Mouse (Mus musculus): ENCODE measurements around the gene Wfdc12.

The Wfdc12 gene

GRCm38 (mm10) chr2:164190576-164190975 lies at the start of gene Wfdc12:
TSS of gene Wfdc12 (minus strand) at chr2:164190608.
- DNase-seq, result no peak

GRCm38 (mm10) chr2:164238366-164238765 lies 48.0 kb upstream of the Wfdc12 start, which contains the start of gene Svs2:
TSS of gene Svs2 (minus strand) at chr2:164238466.
- DNase-seq, result no peak

- DNase-seq, result no peak
Observed at GRCm38 (mm10) chr2:164232671-164233070, 42.3 kb upstream of the Wfdc12 start.

- DNase-seq, result no peak
Observed at GRCm38 (mm10) chr2:164228361-164229070, 38.1 kb upstream of the Wfdc12 start.

DNA sequence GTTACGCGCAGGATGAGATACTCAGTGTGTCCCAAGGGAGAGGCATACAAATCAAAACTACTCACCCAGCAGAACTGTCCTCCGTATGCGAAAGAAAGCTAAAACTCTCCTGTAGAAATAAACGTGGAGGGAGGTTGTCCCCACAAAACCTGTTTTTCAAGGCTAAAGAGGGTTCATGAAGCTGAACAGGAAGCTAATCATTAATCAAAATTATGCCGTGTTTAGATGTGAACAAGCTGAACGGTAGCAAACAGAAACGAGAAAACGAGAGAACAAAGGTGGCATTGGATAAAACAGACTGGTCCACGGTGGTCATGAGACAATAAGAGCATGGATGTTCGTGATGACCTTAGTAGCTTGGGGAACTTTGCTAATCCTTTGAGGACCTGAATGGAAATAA lies 31.1 kb upstream of the Wfdc12 start, which contains the start of gene Wfdc15b:
TSS of gene Wfdc15b (minus strand) at position 139 of the 400 bp plus-strand sequence.
- DNase-seq, result peak in 1 of 2 experiments; percentile 52

- DNase-seq, result no peak
Observed at GRCm38 (mm10) chr2:164219295-164219694, 28.9 kb upstream of the Wfdc12 start.

DNA sequence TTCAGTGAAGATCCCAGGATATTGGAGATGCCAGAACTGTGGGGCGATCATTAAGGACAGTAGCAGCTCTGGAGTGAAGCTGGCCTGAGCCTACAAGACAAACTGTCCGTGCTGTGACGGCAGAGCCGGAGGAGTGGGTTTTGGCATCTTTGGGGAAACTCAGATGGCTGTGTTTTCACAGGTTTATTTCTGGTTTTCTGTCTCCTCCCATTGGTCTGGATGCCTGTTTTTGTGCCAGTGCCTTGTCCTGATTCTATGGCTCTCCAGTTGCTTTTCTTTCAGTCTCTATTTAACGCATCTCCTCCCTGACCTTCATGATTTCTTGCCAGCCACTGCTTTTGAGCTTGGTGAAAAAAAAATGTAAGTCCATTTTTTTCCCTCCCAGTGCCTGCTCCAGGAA lies 22.3 kb upstream of the Wfdc12 start:
- no peak for DNase-seq

- no peak for DNase-seq
Observed at GRCm38 (mm10) chr2:164210892-164211291, 20.5 kb upstream of the Wfdc12 start.

GRCm38 (mm10) chr2:164206676-164207075 lies 16.3 kb upstream of the Wfdc12 start:
- no peak for DNase-seq

DNA sequence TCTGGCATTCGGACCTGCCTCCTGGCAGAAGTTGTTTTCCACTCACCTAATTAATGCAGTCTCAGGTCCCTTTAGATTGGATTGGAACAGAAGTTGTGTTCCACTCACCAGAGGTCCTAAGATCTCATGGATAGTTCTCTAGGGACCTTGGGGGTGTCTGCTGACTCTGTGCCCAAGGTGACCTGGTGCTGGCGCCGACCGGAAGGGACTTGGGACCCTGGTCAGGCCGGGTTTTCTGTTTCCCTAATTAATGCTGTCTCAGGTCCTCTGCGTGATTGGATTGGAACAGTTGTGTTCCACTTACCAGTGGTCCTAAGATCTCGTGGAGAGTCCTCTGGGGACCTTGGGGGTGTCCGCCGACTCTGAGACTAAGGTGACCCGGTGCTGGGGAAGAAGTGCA lies 15.6 kb upstream of the Wfdc12 start:
- peak; percentile 46 to 83 for DNase-seq

- no peak for DNase-seq
Observed at GRCm38 (mm10) chr2:164199626-164200327, 9.4 kb upstream of the Wfdc12 start, which contains the start of gene Wfdc15a. TSS of gene Wfdc15a (minus strand) at chr2:164200130.

DNA sequence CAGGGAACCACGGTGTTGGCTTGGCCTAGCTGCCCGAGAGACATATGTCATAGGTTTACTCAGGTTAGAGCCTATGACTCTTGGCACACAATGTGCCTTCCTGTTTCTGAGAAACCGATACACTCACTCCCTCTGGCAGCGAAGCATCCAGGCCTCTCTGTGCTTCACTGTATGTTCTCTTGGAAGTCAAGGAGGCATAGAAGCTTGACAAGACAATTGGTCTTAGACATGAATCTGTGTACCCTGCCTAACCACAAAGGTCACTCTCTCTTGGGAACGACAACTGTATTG lies 6.2 kb upstream of the Wfdc12 start:
- DNase-seq, result no peak

GRCm38 (mm10) chr2:164195971-164196699 lies 5.7 kb upstream of the Wfdc12 start:
- no peak for DNase-seq

GRCm38 (mm10) chr2:164194959-164195630 lies 4.7 kb upstream of the Wfdc12 start:
- no peak for DNase-seq

DNA sequence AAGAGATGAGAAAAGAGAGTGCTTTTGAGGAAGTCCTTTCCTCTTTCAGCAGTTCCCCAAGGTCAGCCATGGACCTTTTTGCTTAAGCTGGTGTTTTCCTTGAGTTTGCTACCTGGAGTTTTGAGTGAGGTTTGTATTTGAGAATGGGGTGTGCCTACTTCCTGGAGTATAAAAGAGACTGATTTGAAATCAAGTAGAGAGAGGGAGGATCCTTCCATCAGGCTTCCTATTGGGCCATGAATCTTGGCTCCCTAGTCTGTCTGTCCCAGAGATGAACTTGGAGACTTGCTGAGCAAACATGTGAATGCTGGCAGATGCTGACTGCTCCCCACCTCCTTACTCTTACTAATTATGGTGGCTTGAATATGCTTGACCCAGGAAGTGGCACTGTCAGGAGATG lies 1.9 kb upstream of the Wfdc12 start:
- DNase-seq, result no peak

- no peak for DNase-seq
Observed at GRCm38 (mm10) chr2:164188722-164189121, 1.7 kb downstream of the Wfdc12 start.

DNA sequence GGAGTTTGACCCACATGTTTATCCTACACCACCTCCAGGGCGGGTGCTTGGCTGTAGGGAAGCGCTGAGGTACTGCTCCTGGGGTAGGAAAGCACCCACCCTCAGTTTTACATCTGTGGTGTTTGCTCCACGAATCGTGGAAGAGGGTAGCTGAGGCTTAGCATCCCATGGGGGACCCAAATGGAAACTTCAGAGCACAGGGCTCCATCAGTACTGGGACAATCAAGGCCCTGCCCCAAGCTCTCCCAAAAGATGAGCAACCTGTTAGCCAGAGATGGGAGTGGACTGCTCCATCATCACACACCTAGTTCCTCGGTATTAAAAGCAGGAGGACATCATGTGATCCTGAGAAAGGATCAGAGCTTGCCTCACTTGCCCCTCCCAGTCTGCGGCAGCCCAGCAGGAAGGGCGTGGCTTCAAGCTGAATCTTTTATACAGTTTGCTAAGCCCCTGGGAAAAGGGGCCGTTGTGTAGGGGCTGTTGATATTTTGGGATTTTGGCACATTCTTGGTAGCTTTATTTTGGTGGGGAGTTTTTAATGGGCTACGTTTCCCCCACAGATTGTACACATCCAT lies 6.2 kb downstream of the Wfdc12 start:
- DNase-seq, result no peak

DNA sequence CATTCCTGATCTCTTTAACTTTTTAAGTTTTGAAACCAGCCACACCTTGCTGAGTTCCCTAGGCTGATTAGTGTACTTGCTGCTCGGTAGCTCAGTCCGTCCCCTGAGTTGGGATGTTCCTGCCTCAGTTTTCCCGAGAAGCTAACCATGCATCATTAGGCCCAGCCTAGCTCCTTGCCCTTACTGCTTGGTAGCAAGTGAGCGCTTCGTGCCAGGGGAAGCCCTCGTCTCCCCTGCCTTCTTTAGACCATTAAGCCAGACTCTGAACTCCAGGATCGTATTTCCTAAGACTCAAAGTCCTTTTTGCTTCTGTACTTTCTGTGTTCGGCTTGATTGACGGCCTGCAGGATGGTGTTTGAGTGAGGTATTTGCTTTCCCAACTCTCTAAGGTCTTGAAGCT lies 7.1 kb downstream of the Wfdc12 start:
- peak in 1 of 2 experiments; percentile 19 for DNase-seq

- DNase-seq, result no peak
Observed at GRCm38 (mm10) chr2:164182692-164183255, 7.6 kb downstream of the Wfdc12 start, which contains the start of gene Wfdc5. TSS of gene Wfdc5 (minus strand) at chr2:164182742.

DNA sequence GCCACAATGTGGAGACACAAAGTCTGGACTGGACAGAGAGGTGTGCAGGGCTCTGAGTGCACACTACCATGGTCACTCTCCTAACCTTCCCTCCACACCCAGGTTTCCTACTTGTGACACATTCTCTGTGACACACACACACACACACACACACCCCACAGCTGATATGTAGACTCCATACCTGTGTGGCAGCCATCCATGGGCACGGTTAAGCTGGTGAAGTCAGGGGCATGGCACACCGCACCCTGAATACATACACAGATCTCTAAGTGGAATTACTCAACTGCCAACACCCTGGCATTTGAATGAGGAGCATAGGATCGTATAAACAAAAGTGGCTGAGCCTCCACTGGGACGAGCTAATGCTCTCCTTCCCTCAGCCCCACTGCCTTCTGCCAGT lies 9.6 kb downstream of the Wfdc12 start:
- DNase-seq, result no peak

- DNase-seq, result no peak
Observed at GRCm38 (mm10) chr2:164180124-164180523, 10.3 kb downstream of the Wfdc12 start.

GRCm38 (mm10) chr2:164177831-164178230 lies 12.6 kb downstream of the Wfdc12 start:
- DNase-seq, result no peak

Measured in kidney, adult 8-10 months (tissue).